Mouse (Mus musculus) cerebral cortex, adult 2 months (tissue): ENCODE results near the gene Matk.

Source experiments
- WGBS: fragments of 180-500 bp; shearing (Covaris S2); methylation state at CpG from one replicate; pipeline ENCODE4 v1.1.7; 2018; 5-methylcytosine and 5-hydroxymethylcytosine counted together

The Matk gene

GRCm38 (mm10) chr10:81252424-81253419 lies at the start of gene Matk:
Matk (plus strand) TSS chr10:81252935.
- 4% methylated on average over 44 of the region's 44 CpGs for WGBS

- WGBS, result 68% methylated on average over 8 of the region's 8 CpGs
Observed at GRCm38 (mm10) chr10:81202978-81203720, 49.6 kb upstream of the Matk start.

- 59% methylated on average over 4 of the region's 4 CpGs for WGBS
Observed at GRCm38 (mm10) chr10:81204137-81204536, 48.6 kb upstream of the Matk start.

GRCm38 (mm10) chr10:81210154-81210553 lies 42.6 kb upstream of the Matk start:
- WGBS, result 97% methylated on average over 5 of the region's 5 CpGs

GRCm38 (mm10) chr10:81216260-81216659 lies 36.5 kb upstream of the Matk start:
- 79% methylated on average over 6 of the region's 6 CpGs for WGBS

- WGBS, result 84% methylated on average over 6 of the region's 6 CpGs
Observed at GRCm38 (mm10) chr10:81216810-81217209, 35.9 kb upstream of the Matk start.

- 21% methylated on average over 1 of the region's 1 CpGs for WGBS
Observed at GRCm38 (mm10) chr10:81217267-81217666, 35.5 kb upstream of the Matk start.

- WGBS, result 26% methylated on average over 7 of the region's 7 CpGs
Observed at GRCm38 (mm10) chr10:81217964-81218363, 34.8 kb upstream of the Matk start.

- 78% methylated on average over 5 of the region's 5 CpGs for WGBS
Observed at GRCm38 (mm10) chr10:81221402-81222015, 31.2 kb upstream of the Matk start.

GRCm38 (mm10) chr10:81223731-81224130 lies 29.0 kb upstream of the Matk start:
- WGBS, result 70% methylated on average over 2 of the region's 2 CpGs

GRCm38 (mm10) chr10:81229735-81230437 lies 22.8 kb upstream of the Matk start:
- WGBS, result 5% methylated on average over 20 of the region's 20 CpGs

- 4% methylated on average over 27 of the region's 27 CpGs for WGBS
Observed at GRCm38 (mm10) chr10:81230438-81231332, 22.1 kb upstream of the Matk start, which contains the start of gene Atcay. Atcay (minus strand) TSS chr10:81230833.

GRCm38 (mm10) chr10:81231436-81231835 lies 21.3 kb upstream of the Matk start:
- 32% methylated on average over 7 of the region's 7 CpGs for WGBS

- 8% methylated on average over 29 of the region's 29 CpGs for WGBS
Observed at GRCm38 (mm10) chr10:81232580-81233225, 20.0 kb upstream of the Matk start, which contains the start of gene Zfr2. Zfr2 (plus strand) TSS chr10:81233155.

- WGBS, result 3% methylated on average over 28 of the region's 28 CpGs
Observed at GRCm38 (mm10) chr10:81233226-81233585, 19.5 kb upstream of the Matk start.

- 71% methylated on average over 6 of the region's 6 CpGs for WGBS
Observed at GRCm38 (mm10) chr10:81234206-81234605, 18.5 kb upstream of the Matk start.

- 87% methylated on average over 12 of the region's 12 CpGs for WGBS
Observed at GRCm38 (mm10) chr10:81236471-81237268, 16.1 kb upstream of the Matk start.

GRCm38 (mm10) chr10:81238618-81239017 lies 14.1 kb upstream of the Matk start:
- WGBS, result 58% methylated on average over 2 of the region's 2 CpGs

GRCm38 (mm10) chr10:81240876-81241275 lies 11.9 kb upstream of the Matk start:
- 16% methylated on average over 13 of the region's 13 CpGs for WGBS
